Mouse (Mus musculus) midbrain, postnatal 0 days (tissue): Measurements from ENCODE around the gene Nos2. TPM values are rescaled to one million over a fixed set of nuclear protein-coding genes. Genes with fewer than 3 reads are reported as not detected.

Source experiments
- ATAC-seq: fragments of 200-750 bp; cut with Nextera tagmentation; 2 replicates; pipeline ENCODE4 v1.8.0; 2017; ENCODE audit warnings: moderate number of reproducible peaks, mild to moderate bottlenecking, moderate TSS enrichment, moderate library complexity; ENCODE audit not compliant: low FRiP score
- DNase-seq: peaks from one replicate; pipeline ENCODE4 v3.0.0-alpha.2; 2015; ENCODE audit warnings: low spot score
- H3K27ac ChIP-seq: fragments of 300-500 bp; sonication (generic); 2 replicates; pipeline ENCODE4 v1.5.1; 2014; ENCODE audit warnings: low read depth, mild to moderate bottlenecking, low read length, mixed read lengths
- H3K27me3 ChIP-seq: fragments of 300-500 bp; sonication (generic); 2 replicates; pipeline ENCODE4 v1.6.1; 2014; ENCODE audit warnings: low read length, control low read depth, mixed read lengths; ENCODE audit not compliant: insufficient read depth
- H3K36me3 ChIP-seq: fragments of 300-500 bp; sonication (generic); 2 replicates; pipeline ENCODE4 v1.6.1; 2014; ENCODE audit warnings: low read length, control low read depth, mixed read lengths; ENCODE audit not compliant: insufficient read depth
- H3K4me1 ChIP-seq: fragments of 300-500 bp; sonication (generic); 2 replicates; pipeline ENCODE4 v1.6.1; 2014; ENCODE audit warnings: mild to moderate bottlenecking, control low read depth, antibody characterized with exemption, low read length, mixed read lengths; ENCODE audit not compliant: insufficient read depth
- H3K4me2 ChIP-seq: fragments of 300-500 bp; sonication (generic); 2 replicates; pipeline ENCODE4 v1.6.1; 2014; ENCODE audit warnings: low read depth, mild to moderate bottlenecking, low read length, mixed read lengths; ENCODE audit not compliant: poor library complexity, severe bottlenecking
- H3K4me3 ChIP-seq: fragments of 300-500 bp; sonication (generic); 2 replicates; pipeline ENCODE4 v1.5.1; 2014; ENCODE audit warnings: low read depth, mild to moderate bottlenecking, low read length, moderate library complexity
- H3K9ac ChIP-seq: fragments of 300-500 bp; sonication (generic); replicated peaks from 2 replicates; pipeline ENCODE4 v1.6.1; 2014; ENCODE audit warnings: mild to moderate bottlenecking, low read length, moderate library complexity, mixed read lengths; ENCODE audit not compliant: poor library complexity, severe bottlenecking
- H3K9me3 ChIP-seq: fragments of 300-500 bp; sonication (generic); 2 replicates; pipeline ENCODE4 v1.6.1; 2016; ENCODE audit warnings: low read length, control low read depth
- CTCF ChIP-seq: IDR thresholded peaks from 2 replicates; pipeline ENCODE4 v1.5.1; 2016; ENCODE audit warnings: antibody characterized with exemption, mild to moderate bottlenecking
- WGBS: fragments of 180-500 bp; shearing (Covaris S2); extraction: QIAGEN DNeasy Blood & Tissue Kit; methylation state at CpG from one replicate; pipeline ENCODE4 v1.1.7; 2014; 5-methylcytosine and 5-hydroxymethylcytosine counted together
- polyA plus RNA-seq: library from polyadenylated mRNA; unstranded; fragments of >200 nt; fragmentation: Nextera tagmentation; extraction: Ambion mirVana; gene quantifications from 2 replicates; pipeline ENCODE4 v1.2.1, GENCODE M21; 2015
- total RNA-seq: library from RNA; depleted of rRNA; stranded (reverse); fragments of >200 nt; gene quantifications from 2 replicates; pipeline ENCODE4 v1.2.3, GENCODE M21; 2014

The Nos2 gene
- total and polyA plus RNA-seq, 2 experiments from 2014 or later: 0.22 to 0.38 TPM

- 24% methylated on average over 4 of the region's 4 CpGs for WGBS
- Histone ChIP-seq H3K27me3 (no peaks in the 10 kb centered on the region), H3K36me3 (no peaks in the 10 kb centered on the region), H3K4me1 (no peaks in the 10 kb centered on the region), H3K4me3 (no peak overlapping the region), H3K27ac (no peak overlapping the region), H3K4me2 (no peak overlapping the region), H3K9ac (no peak overlapping the region), H3K9me3 (no peaks in the 10 kb centered on the region)
- DNase-seq: peak; percentile 65
- no peak for ATAC-seq
- TF ChIP-seq CTCF: peak; percentile 70
These were observed 46.8 kb downstream of the Nos2 start for GRCm38 (mm10) chr11:78967371-78967770.

- ATAC-seq (no peak), DNase-seq (no peak)
- Histone ChIP-seq H3K4me2 (no peak overlapping the region), H3K27ac (no peak overlapping the region), H3K4me3 (no peak overlapping the region), H3K9me3 (no peaks in the 10 kb centered on the region), H3K27me3 (no peaks in the 10 kb centered on the region), H3K4me1 (0 out of 2 replicates have a peak, but pooled peaks cover 2% of the 10 kb centered on the region), H3K36me3 (no peaks in the 10 kb centered on the region), H3K9ac (no peak overlapping the region)
- 94% methylated on average over 4 of the region's 4 CpGs for WGBS
- TF ChIP-seq CTCF: no peak
These were observed 47.5 kb downstream of the Nos2 start for GRCm38 (mm10) chr11:78968121-78968520.

GRCm38 (mm10) chr11:78971096-78971495 lies 50.5 kb downstream of the Nos2 start:
- no peak for TF ChIP-seq CTCF
- WGBS: 87% methylated on average over 8 of the region's 8 CpGs

GRCm38 (mm10) chr11:78971746-78972145 lies 51.2 kb downstream of the Nos2 start:
- Histone ChIP-seq H3K4me2 (no peak overlapping the region), H3K9me3 (no peaks in the 10 kb centered on the region), H3K27me3 (no peaks in the 10 kb centered on the region), H3K4me1 (0 out of 2 replicates have a peak, but pooled peaks cover 3% of the 10 kb centered on the region), H3K36me3 (no peaks in the 10 kb centered on the region), H3K4me3 (no peak overlapping the region), H3K9ac (no peak overlapping the region), H3K27ac (no peak overlapping the region)
- 94% methylated on average over 3 of the region's 3 CpGs for WGBS
- ATAC-seq (no peak), DNase-seq (no peak)
- TF ChIP-seq CTCF: no peak

More at GRCm38 (mm10) chr11:78971096-78971495, 50.5 kb downstream of the Nos2 start:
- Histone ChIP-seq H3K4me3 (no peak overlapping the region), H3K4me1 (0 out of 2 replicates have a peak, but pooled peaks cover 3% of the 10 kb centered on the region), H3K36me3 (no peaks in the 10 kb centered on the region), H3K9ac (no peak overlapping the region), H3K4me2 (no peak overlapping the region), H3K9me3 (no peaks in the 10 kb centered on the region), H3K27ac (no peak overlapping the region), H3K27me3 (no peaks in the 10 kb centered on the region)
- DNase-seq (no peak), ATAC-seq (no peak)

- H3K27me3 ChIP-seq: no peaks in the 10 kb centered on the region
- no peak for DNase-seq
- H3K9ac ChIP-seq: no peak overlapping the region
- no peak overlapping the region for H3K4me2 ChIP-seq
- no peaks in the 10 kb centered on the region for H3K36me3 ChIP-seq
- no peak for ATAC-seq
- H3K27ac ChIP-seq: no peak overlapping the region
- H3K9me3 ChIP-seq: no peaks in the 10 kb centered on the region
- no peak for TF ChIP-seq CTCF
- H3K4me3 ChIP-seq: no peak overlapping the region
- WGBS: 63% methylated on average over 6 of the region's 6 CpGs
- H3K4me1 ChIP-seq: 0 out of 2 replicates have a peak, but pooled peaks cover 3% of the 10 kb centered on the region
These were observed 51.7 kb downstream of the Nos2 start for GRCm38 (mm10) chr11:78972328-78972727.

- Histone ChIP-seq H3K27ac (no peak overlapping the region), H3K27me3 (no peaks in the 10 kb centered on the region), H3K9me3 (no peaks in the 10 kb centered on the region), H3K4me2 (peak overlapping the region; percentile 12; the same call in 1 of the 2 replicates), H3K4me1 (0 out of 2 replicates have a peak, but pooled peaks cover 3% of the 10 kb centered on the region), H3K4me3 (no peak overlapping the region), H3K36me3 (no peaks in the 10 kb centered on the region), H3K9ac (no peak overlapping the region)
- DNase-seq (no peak), ATAC-seq (no peak)
- TF ChIP-seq CTCF: no peak
- 61% methylated on average over 8 of the region's 8 CpGs for WGBS
These were observed 52.3 kb downstream of the Nos2 start for GRCm38 (mm10) chr11:78972811-78973351.
